Mouse (Mus musculus) adrenal gland, postnatal 4 days (tissue): ENCODE measurements at regions not wholly inside any gene's neighbourhood (a gene's known extent, or its start where the extent isn't known, plus 50 kb on each side); places are given as distances from the start of the nearest gene placed in this dataset.

Source experiments
- DNase-seq, 2 experiments: peaks; one replicate each; pipeline ENCODE4 v3.0.0; 2021 to 2022; ENCODE audit warnings: low spot score in 2 of 2, mixed read lengths in 2 of 2

DNA sequence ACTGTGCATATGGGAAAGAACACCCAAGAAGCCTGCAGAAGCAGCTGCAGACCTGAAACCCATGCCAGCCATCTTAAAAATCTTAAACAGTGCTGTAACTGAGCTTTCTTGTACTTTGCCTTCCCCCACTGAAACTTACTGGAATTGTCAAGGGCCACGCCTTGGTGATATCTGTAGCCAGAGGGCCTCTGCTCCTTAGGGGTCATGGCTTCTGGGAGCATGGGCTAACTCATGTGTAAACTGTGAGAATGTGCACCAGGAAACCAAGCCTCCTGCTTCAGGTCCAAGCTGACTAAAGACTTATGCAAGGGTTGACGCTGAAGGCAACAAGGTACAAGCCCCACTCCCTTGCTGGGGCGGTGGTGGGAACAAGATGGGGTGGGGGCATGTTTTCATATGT, 73.8 kb upstream of the Hes1 start:
- DNase-seq = no peak

DNA sequence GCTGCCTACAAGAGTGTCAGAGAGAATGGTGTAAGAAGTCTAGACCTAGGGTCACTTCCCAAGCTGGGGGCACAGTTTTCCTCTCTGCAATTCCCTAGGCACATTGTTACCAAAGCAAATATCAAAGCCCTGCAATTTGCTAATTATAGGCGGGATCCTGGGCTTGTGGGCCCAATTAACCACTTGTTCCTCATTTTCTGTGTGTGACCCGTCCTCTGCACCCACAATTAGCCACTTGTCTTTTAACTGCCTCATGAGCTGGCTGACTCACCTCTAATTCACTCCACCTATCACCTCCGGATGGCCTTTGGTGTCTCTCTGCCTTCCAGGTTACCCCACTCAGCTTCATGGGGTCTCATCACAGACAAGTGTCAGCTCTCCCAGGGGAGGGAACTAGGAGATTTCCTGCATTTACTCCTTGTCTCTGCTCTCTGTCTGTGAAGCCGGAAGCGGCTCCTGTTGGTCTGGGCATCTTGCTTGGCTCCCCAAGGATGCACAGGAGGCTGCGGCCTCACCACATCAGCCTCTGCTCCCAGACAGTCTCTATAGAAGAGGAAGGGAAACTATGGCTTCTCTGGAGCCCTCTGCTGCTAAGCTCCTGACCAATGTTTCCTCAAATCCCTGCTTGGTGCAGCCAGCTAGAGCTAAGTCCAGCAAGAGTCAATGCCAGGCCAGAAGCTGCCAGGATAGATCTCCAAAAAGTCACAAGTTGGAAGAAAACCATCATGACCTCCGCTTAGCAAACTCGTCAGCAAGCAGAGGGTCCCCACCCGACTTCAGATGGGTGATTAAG, 73.2 kb upstream of the Hes1 start:
- DNase-seq = no peak

DNA sequence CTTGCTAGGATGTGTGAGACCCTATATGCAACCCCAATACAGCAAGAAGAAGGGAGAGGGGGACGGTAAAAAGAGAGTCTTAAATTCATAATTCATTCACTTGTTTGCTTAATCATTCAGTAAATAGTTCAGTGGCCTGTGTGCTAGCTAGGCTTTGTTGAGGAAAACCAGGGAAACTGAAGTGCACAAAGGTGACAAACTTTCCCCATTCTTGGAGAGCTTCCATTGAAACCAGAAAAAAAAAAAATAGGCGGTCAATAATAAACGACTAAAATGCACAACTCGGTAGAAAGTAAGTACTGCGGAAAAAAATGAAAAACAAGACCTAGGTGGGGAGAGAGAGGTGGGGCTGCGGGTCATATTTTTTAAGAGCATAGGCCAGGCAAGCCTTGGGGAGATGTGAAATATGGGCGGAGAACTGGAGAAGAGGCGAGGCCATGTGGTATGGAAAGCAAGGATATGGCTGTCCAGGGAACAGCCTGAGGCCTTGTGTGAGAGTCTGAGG, 72.3 kb upstream of the Hes1 start:
- no peak for DNase-seq

DNA sequence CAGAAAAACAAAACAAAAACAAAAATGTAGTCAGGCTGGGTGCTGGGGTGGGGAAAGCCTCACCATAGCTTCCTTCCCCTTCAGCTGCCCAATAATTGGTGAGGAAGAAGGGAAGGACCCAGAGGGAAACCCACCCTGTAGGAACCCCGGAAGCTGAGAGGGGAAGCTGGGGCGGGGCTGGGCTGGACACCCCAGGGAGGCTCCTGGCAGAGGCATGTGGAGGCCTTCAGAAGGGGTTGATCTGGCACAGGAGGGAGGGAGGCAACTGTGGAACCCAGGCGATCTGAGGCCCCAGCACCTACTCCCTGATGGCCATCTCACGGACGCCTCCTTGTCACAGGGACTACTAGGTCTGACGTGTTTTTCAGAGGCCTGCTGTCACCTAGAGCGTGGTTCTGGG, 71.1 kb upstream of the Hes1 start:
- DNase-seq = no peak

DNA sequence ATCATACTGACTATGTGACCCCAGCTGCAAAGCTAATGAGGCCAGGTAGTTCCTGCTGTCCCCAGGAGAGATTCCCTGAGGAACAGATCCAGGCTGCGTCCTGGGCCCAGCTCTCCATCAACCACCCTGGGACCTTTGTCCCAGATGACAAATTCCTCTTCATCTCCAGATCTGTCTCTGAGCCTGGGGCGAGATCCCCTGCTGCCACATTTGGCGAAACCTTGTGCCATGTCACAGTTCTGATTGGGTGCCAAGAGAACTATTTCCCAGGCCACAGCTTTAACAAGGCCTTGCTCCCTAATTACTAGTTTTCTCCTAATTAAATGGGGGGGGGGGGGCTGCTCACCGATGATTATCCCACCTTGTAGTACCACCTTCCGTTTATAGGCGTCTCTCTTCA, 70.6 kb upstream of the Hes1 start:
- no peak for DNase-seq

DNA sequence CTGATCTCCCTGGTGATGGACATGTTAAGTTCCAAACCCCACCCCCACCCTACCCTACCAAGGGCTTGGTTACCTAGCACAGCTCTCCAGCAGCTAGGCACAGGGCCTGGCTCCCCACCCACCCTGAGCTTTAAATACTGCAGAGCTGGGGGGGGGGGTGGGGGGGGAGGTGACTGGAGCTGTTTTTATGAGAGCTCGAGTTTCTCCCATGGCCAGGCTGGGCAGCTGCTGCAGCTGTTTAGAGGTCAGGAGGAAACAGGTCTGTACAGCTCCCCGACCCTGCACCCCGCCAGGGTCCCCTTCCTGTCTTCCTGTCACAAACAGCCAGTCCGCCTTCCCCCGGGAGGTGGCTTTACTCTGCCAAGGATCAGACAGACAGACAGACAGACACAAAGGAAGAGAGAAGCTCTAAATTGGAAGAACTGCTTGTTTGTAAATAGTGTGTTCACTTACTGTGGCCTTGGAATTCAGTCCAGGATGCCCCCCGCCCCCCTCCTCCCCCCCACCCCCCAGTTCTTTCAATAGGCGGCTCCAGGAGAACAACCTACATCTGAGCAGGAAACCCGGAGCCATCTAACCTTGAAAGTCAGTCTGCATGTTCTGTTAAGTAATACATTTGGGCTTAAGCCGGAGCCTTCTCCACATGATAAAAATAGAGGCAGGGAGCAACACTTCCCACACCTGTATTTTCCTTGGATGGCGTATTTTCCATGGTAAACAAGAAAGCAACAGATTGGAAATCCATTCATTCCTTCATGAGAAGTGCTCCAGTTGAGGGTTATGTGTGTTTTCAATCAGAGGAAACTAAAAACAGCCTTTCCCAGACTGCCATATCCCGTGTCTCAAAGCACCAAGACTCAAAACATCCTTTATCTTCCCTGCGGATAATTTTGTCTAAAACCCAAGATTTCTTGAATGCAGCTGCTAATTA, 67.8 kb upstream of the Hes1 start:
- DNase-seq = no peak

DNA sequence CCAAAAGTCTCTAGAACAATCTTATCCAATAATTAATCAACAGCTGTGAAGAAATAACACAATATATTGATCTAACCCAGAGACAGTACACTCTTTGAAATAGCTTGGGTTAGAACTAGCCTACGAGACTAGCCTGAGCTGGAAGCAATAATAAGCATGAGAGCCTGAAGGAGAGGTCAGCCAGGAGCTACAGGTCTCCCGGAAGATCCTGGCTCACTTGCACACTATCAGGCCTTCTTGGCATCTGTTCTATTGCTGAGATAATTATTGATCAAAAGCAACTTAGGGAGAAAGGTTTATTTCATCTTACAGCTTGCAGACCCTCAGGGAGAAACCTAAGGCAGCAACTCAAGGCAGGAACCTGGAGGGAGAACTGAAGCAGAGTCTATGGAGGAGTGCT, 64.0 kb upstream of the Hes1 start:
- no peak for DNase-seq

DNA sequence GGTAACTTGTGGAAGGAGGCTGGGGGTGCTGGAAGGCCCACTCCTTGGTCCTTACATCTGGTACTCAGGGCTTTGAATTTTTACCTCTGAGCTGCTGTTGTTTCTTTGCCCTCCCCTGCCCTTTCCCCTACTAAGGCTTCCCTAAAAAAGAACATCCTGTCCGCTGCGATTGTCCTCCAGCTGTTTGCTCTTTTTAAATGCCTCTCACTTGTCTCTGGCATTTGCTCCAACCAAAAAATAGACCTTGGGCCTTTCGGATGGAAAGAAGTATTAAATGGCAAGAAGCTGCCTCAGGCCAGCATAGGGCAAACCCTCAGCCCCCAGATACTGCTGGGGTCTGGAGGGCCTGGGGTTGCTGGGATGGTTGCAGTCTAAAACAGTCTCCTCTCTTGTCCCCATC, 59.1 kb upstream of the Hes1 start:
- no peak for DNase-seq

DNA sequence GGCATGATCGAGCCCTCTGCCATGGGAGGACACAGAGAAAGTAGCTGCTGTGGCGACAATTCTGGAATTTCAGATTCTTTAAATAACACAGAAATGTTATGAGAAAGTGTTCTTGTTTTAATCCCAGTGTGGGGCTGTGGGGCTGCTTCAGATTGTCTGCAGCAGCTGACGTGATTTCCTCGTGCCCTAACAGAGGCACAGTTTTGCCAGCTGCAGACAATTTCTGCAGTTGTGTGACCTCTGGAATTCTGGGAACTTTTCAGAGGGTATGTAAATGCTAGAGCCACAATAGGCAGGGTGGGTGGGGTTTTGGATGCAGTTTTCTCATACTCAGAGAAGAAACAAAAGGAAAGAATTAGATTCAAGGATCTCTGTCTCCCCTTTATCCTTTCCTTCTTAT, 57.4 kb upstream of the Hes1 start:
- no peak for DNase-seq

DNA sequence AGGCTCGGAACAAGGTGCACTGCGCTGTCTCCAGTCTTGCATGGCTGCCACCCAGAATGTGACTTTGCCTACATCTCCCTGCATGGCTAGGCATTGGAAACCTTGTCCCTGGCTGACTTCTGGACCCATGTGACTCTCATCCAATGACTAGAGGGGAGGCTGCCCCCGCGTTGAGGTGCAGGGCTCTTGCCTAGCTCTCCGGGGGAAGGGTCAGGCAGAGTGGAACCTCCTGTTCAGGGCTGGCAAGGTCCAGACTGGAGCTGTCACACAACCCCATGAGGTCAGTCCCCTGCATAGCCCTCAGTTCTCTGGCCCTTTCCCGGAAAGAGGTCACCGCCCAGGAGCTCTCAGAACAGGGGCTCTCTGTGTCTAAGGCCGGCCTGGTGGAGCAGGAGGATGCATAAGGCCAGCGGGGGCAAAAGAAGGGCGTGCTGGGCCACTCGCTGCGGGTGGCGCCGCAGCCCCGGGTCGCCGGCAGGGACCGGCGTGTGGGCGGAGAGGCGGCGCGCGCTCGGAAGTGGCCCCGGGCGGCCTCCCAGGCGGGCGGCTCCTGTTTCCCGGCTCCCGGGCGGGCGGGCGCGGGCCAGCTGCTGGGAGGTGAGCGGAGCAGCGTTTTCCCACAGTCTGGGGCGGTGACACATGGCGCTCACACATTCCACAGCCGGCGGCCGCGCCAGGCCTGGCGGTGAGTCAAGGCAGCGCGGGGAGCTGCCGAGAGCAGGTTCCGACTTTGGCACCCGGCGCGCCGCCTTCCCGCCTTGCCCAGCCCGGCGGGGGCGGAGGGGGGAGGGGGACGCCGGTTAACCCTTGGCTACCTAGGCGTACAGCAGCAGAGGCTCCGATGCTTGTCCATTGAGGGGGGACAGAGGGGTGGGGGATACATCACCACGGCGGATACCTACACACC, 55.5 kb upstream of the Hes1 start:
- DNase-seq = peak; percentile 53 to 71

DNA sequence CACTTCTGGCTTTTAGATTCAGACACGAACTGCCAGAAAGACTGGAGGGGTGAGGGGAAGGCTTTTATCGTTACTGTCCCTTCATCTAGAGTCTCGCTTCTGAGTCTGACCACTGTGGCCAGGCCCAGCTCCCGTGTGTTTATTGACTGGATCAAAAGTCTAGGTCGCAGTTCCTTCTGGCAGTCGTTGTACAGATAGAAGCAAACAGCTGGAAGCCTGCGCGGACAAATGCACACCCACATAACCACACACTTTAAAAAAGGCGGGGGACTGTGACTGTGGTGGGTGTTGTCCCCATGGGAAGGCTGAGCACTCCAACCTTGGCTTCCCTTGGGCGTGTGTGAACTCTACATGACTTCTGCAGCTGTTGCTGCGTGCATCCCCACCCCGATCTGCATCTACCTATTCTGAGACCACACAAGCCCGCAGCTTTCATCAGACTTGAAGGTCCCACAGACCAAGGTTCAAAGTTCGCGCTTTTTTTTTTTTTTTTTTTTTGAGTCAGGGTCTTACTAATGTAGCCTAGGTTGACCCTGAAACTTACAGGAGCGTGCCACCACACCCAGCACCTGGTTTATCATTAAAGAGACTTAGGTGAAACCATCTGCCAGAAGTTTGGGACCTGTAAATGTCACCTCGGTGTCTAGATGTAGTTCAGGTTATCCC, 54.5 kb upstream of the Hes1 start:
- no peak for DNase-seq

DNA sequence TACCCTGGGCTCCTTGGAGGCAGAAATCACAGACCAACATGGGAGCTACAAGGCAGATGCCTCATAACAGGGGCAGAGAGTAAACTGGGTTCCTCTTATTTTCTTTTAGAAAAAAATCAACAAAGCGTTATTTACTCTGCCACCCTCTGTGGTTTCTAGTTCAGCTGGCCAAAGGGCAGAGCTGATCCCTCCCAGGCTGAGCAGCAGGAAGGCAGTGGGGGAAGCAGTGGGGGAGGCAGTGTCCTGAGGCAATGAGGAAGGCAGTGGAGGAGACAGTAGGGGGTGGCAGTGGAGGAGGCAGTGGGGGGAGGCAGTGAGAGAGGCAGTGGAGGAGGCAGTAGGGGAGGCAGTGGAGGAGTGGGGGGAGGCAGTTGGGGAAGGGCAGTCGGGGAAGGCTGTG, 51.1 kb upstream of the Hes1 start:
- DNase-seq = no peak

DNA sequence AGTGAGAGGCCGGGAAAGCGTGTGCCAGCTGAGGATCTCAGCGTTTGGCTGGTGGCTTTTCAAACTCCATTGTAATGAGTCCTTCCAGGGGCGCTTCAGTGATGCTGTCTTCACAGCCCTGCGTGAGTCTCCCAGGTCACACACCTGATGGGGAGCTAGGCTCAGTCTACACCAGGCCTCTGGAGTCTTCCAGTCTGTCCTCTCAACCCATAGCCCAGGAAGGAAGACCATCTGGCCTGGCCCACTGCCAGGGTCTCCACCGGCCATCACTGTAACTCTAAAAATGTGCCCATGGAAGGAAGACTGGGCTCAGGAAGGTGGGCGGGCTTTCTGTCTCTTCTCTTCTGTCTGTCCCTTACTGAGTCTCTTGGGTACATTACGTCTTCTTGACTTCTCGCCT, 50.2 kb upstream of the Hes1 start:
- DNase-seq = no peak
